9 mouse cellular contexts compared by ENCODE assay signal in genomic region chr10:74925324-74925723, GRCm38 (mm10). TPM values are rescaled to one million over a fixed set of nuclear protein-coding genes. Genes with fewer than 3 reads are reported as not detected.
DNase-seq lines count a peak whose midpoint lies in the region; ATAC-seq and TF ChIP-seq lines count a peak whose summit lies in the region.
"Had no signal": no experiment of that assay in that cellular context is flagged by ENCODE, and none has a peak within 500 bp of the region (broad histone marks: within the 10 kb centered on the region; RNA-seq: fewer than 3 reads in every experiment).

No protein-coding gene starts in this region.

- H3K9ac ChIP-seq in heart, embryonic 12.5 days, result no peak overlapping the region
- no peak overlapping the region; the same call in 1 of the 2 replicates for H3K9ac ChIP-seq in kidney, embryonic 16.5 days (replicated peaks; ENCODE audit: low read length)
- no peak overlapping the region for H3K9ac ChIP-seq in liver, adult 2 months (ENCODE audit: low read depth, low read length)
- H3K9ac ChIP-seq in midbrain, embryonic 16.5 days (ENCODE audit: low read depth, low read length), result peak overlapping the region; percentile 34

- peak; percentile 51 for ATAC-seq in common myeloid progenitor, adult 5-6 weeks (replicated peaks; ENCODE audit: low read depth, poor library complexity, severe bottlenecking)
- ATAC-seq in heart, embryonic 12.5 days (ENCODE audit: insufficient number of reproducible peaks, low FRiP score), result no peak
- ATAC-seq in kidney, embryonic 16.5 days (ENCODE audit: low FRiP score, low TSS enrichment), result no peak
- no peak for ATAC-seq in midbrain, embryonic 16.5 days
- ATAC-seq: Patski had no signal

- DNase-seq in ovary, postnatal 14 days (ENCODE audit: low spot score), result peak; percentile 42
- no peak for DNase-seq in ovary, adult 18-20 months (ENCODE audit: low spot score)
- no peak for DNase-seq in liver, adult 2 months (ENCODE audit: extremely low read depth, low read depth, low spot score)
- DNase-seq in thymus, postnatal 0 days (ENCODE audit: low spot score), result peak; percentile 42

- peak overlapping the region; percentile 50 for H3K4me2 ChIP-seq in heart, embryonic 12.5 days
- H3K4me2 ChIP-seq in kidney, embryonic 16.5 days (replicated peaks; ENCODE audit: low read depth, low read length), result peak overlapping the region; percentile 48
- peak overlapping the region; percentile 61 for H3K4me2 ChIP-seq in midbrain, embryonic 16.5 days (ENCODE audit: low read length)

- no peak for TF ChIP-seq POLR2A in liver, adult 2 months (IDR thresholded peaks at IDR 0.05; ENCODE audit: extremely low read depth, insufficient read depth, low read length)

- no peak overlapping the region for H3K27ac ChIP-seq in heart, embryonic 12.5 days (ENCODE audit: poor library complexity, severe bottlenecking)
- no peak overlapping the region for H3K27ac ChIP-seq in kidney, embryonic 16.5 days (ENCODE audit: low read length)
- no peak overlapping the region for H3K27ac ChIP-seq in liver, adult 2 months (replicated peaks; ENCODE audit: insufficient read depth, low read depth, low read length)
- H3K27ac ChIP-seq in midbrain, embryonic 16.5 days (ENCODE audit: low read length), result no peak overlapping the region

- H3K79me2 ChIP-seq in liver, adult 2 months (ENCODE audit: control insufficient read depth, insufficient read depth, low read length), result no peaks in the 10 kb centered on the region

- H3K9me3 ChIP-seq in heart, embryonic 12.5 days (replicated peaks), result no peaks in the 10 kb centered on the region
- H3K9me3 ChIP-seq in kidney, embryonic 16.5 days (ENCODE audit: low read length), result no peaks in the 10 kb centered on the region
- no peaks in the 10 kb centered on the region for H3K9me3 ChIP-seq in midbrain, embryonic 16.5 days (replicated peaks; ENCODE audit: control insufficient read depth, low read length, poor library complexity, severe bottlenecking)

- TF ChIP-seq CTCF in liver, adult 2 months (IDR thresholded peaks at IDR 0.05; ENCODE audit: low read depth, low read length), result peak; percentile 78

- H3K4me1 ChIP-seq in heart, embryonic 12.5 days (replicated peaks), result peaks cover 4% of the 10 kb centered on the region; the same call in 1 of the 2 replicates
- no peaks in the 10 kb centered on the region for H3K4me1 ChIP-seq in kidney, embryonic 16.5 days (ENCODE audit: insufficient read depth, low read length)
- H3K4me1 ChIP-seq in liver, adult 2 months (ENCODE audit: control insufficient read depth, insufficient read depth, low read length), result peaks cover 2% of the 10 kb centered on the region; the same call in 1 of the 2 replicates
- peaks cover 3% of the 10 kb centered on the region; the same call in 1 of the 2 replicates for H3K4me1 ChIP-seq in midbrain, embryonic 16.5 days (ENCODE audit: control insufficient read depth, insufficient read depth, low read length)

- H3K36me3 ChIP-seq in heart, embryonic 12.5 days, result no peaks in the 10 kb centered on the region
- H3K36me3 ChIP-seq in kidney, embryonic 16.5 days (ENCODE audit: insufficient read depth, low read length), result no peaks in the 10 kb centered on the region
- H3K36me3 ChIP-seq in liver, adult 2 months (ENCODE audit: control insufficient read depth, insufficient read depth, low read length), result no peaks in the 10 kb centered on the region
- H3K36me3 ChIP-seq in midbrain, embryonic 16.5 days (ENCODE audit: control insufficient read depth, insufficient read depth, low read length), result no peaks in the 10 kb centered on the region

- H3K27me3 ChIP-seq in heart, embryonic 12.5 days (replicated peaks), result peaks cover 28% of the 10 kb centered on the region
- H3K27me3 ChIP-seq in kidney, embryonic 16.5 days (ENCODE audit: insufficient read depth, low read length), result no peaks in the 10 kb centered on the region
- H3K27me3 ChIP-seq in liver, adult 2 months (ENCODE audit: control insufficient read depth, insufficient read depth, low read length), result no peaks in the 10 kb centered on the region
- H3K27me3 ChIP-seq in midbrain, embryonic 16.5 days (ENCODE audit: control insufficient read depth, insufficient read depth, low read depth, low read length), result no peaks in the 10 kb centered on the region
- H3K27me3 ChIP-seq: Patski had no signal

- WGBS in heart, embryonic 12.5 days, result 14% methylated on average over 21 of the region's 21 CpGs
- WGBS in kidney, embryonic 16.5 days, result 16% methylated on average over 21 of the region's 21 CpGs
- WGBS in liver, adult 2 months, result 17% methylated on average over 21 of the region's 21 CpGs
- 13% methylated on average over 21 of the region's 21 CpGs for WGBS in midbrain, embryonic 16.5 days

- H3K4me3 ChIP-seq in heart, embryonic 12.5 days, result no peak overlapping the region
- H3K4me3 ChIP-seq in kidney, embryonic 16.5 days (ENCODE audit: low read length), result peak overlapping the region; percentile 18
- H3K4me3 ChIP-seq in liver, adult 2 months (ENCODE audit: insufficient read depth, low read depth, low read length), result no peak overlapping the region
- H3K4me3 ChIP-seq in midbrain, embryonic 16.5 days (ENCODE audit: low read depth, low read length), result peak overlapping the region; percentile 32

RNA-seq across cellular contexts. Expression of gene Gnaz, which starts 41.7 kb away (rescaled TPM):
- total RNA-seq in common myeloid progenitor, adult 5-6 weeks (2017), result 2.4 and 2.7 TPM in 2 replicates
- polyA plus RNA-seq in heart, embryonic 12.5 days (2016; fragmentation: Nextera tagmentation; extraction: Ambion mirVana), result 1.2 and 1.6 TPM in 2 replicates
- 5.4 and 6.2 TPM in 2 replicates for polyA plus RNA-seq in kidney, embryonic 16.5 days (2015; fragmentation: Nextera tagmentation; extraction: Ambion mirVana)
- total RNA-seq in liver, adult 2 months (2014; rRNA removed), result 0.07 and 0.09 TPM in 2 replicates
- polyA plus RNA-seq in liver, adult 2 months (2012; rRNA removed), result 0.14 TPM in 1 of 2 replicates, not detected in the other
- 92.6 and 103 TPM in 2 replicates for polyA plus RNA-seq in midbrain, embryonic 16.5 days (2015; fragmentation: Nextera tagmentation; extraction: Ambion mirVana)
- polyA plus RNA-seq in thymus, postnatal 0 days (2015; fragmentation: Nextera tagmentation; extraction: Ambion mirVana), result 0.06 and 0.30 TPM in 2 replicates

Comparison
In these comparisons a context has a peak if more than half of its experiments do, and no peak if none do; other contexts are left out.
1. DNase-seq: peak in ovary, postnatal 14 days (single experiment) and thymus, postnatal 0 days (single experiment); none in ovary, adult 18-20 months (single experiment) and liver, adult 2 months (single experiment).
2. H3K4me3 ChIP-seq: peak in kidney, embryonic 16.5 days (single experiment) and midbrain, embryonic 16.5 days (single experiment); none in heart, embryonic 12.5 days (single experiment) and liver, adult 2 months (single experiment).
3. RNA of gene Gnaz, which starts 41.7 kb away (polyA plus RNA-seq): 92.6 to 103 TPM in midbrain, embryonic 16.5 days; 5.4 to 6.2 TPM in kidney, embryonic 16.5 days, 1.2 to 1.6 TPM in heart, embryonic 12.5 days, 0.06 to 0.30 TPM in thymus, postnatal 0 days and 0.14 TPM in liver, adult 2 months; every median in the first group is over 10 times any median in the second.
4. Peak in every context shown above with its lines, with median percentiles within 50 percentile points of each other: H3K4me2 ChIP-seq.